Mouse (Mus musculus) Patski (cell line): ENCODE measurements at regions not wholly inside any gene's neighbourhood (a gene's known extent, or its start where the extent isn't known, plus 50 kb on each side); places are given as distances from the start of the nearest gene placed in this dataset.

Source experiments
- ATAC-seq: fragments of 100-300 bp; one replicate; pipeline ENCODE4 v1.8.0; 2021
- CTCF ChIA-PET: fragments of 350-600 bp; sonication (Branson Sonifier 250); formaldehyde crosslinking; loops from one replicate; lab custom pipeline; 2022; ENCODE audit warnings: inconsistent platforms; lab: Charles Lee
- POLR2A ChIA-PET: fragments of 350-600 bp; sonication (Branson Sonifier 250); formaldehyde crosslinking; loops from one replicate; lab custom pipeline; 2022; ENCODE audit warnings: antibody characterized with exemption, inconsistent platforms; lab: Charles Lee
- DNase-seq: peaks from one replicate; pipeline ENCODE4 v3.0.0-alpha.2; 2011; ENCODE audit warnings: low read depth, low spot score
- H3K27me3 ChIP-seq: fragments of 371-371 bp; one replicate; pipeline ENCODE4 v1.5.1; 2021
- CTCF ChIP-seq: fragments of 100-300 bp; IDR thresholded peaks from one replicate; pipeline ENCODE4 v1.5.1; 2021
- in situ Hi-C: fragments of 300-500 bp; cut with MboI; formaldehyde crosslinking; loops from 3 replicates; pipeline ENCODE4 v1.11.1; 2018; ENCODE audit warnings: low pct_unique_long_range_greater_than_20kb, mixed read lengths

GRCm38 (mm10) chr1:35579392-35579791 lies 488.8 kb upstream of the Hs6st1 start:
- TF ChIP-seq CTCF: no peak
- ChIA-PET CTCF (interaction anchor here (1.8 kb wide), 1 partner anchor 10 kb away, joined by 4 read pairs; no protein-coding TSS in a partner anchor), POLR2A (no interaction called here)
- no peak for DNase-seq
- in situ Hi-C loops: no loop called here
- no peaks in the 10 kb centered on the region for H3K27me3 ChIP-seq
- no peak for ATAC-seq

DNA sequence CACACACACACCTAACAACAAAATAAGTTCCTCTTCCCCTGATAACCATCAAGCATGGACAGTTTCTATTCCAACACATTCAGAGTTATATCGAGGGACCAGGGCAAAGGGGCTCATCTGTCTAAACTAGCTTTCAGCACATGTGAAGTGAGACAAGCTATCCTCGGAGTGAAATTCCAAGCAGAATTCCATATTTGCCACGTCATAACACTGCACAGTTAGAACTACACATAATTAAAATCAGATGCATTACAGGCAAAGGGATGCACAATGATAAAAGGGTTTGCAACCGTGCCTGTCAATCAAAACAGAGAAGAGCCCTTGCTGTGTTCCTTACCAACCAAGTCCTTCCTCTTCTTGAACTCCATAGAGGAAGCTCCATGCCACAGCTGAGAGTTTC lies 488.2 kb upstream of the Hs6st1 start:
- ChIA-PET CTCF (interaction anchor here (0.9 to 1.8 kb wide), 2 partner anchors 11 to 15 kb away, joined by 3 to 4 read pairs; no protein-coding TSS in a partner anchor), POLR2A (no interaction called here)
- ATAC-seq: no peak
- in situ Hi-C loops: no loop called here
- no peak for DNase-seq
- H3K27me3 ChIP-seq: no peaks in the 10 kb centered on the region
- TF ChIP-seq CTCF: no peak

- no peaks in the 10 kb centered on the region for H3K27me3 ChIP-seq
- ChIA-PET CTCF (interaction anchor here (0.9 kb wide), 1 partner anchor 14 kb away, joined by 3 read pairs; no protein-coding TSS in a partner anchor), POLR2A (no interaction called here)
- no peak for TF ChIP-seq CTCF
- DNase-seq (no peak), ATAC-seq (no peak)
- in situ Hi-C loops: no loop called here
Measured at GRCm38 (mm10) chr1:35580474-35580873, 487.7 kb upstream of the Hs6st1 start.

DNA sequence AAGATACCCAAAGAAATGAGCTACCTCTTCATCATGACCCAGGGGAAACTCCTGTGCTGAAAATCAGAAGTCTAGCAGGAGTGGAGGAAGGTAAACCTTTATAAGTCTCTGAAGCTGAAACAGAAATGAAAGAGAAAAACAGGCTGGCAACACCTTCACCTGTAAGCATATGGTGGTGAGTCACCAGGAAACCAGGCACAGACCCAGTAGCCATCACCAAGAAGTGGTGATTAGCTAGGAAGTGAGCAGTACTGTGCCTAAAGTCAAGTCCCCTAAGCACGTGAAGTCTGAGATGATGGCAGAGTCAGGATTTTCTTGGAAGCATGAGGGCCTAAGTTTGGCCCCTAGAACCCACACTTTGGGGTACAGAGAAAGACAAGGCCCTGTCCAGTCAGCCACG lies 480.3 kb upstream of the Hs6st1 start:
- CTCF ChIA-PET: no interaction called here
- DNase-seq (no peak), ATAC-seq (no peak)
- H3K27me3 ChIP-seq: no peaks in the 10 kb centered on the region
- no peak for TF ChIP-seq CTCF
- POLR2A ChIA-PET: interaction anchor here (1.0 kb wide), 1 partner anchor 29 kb away, joined by 5 read pairs; no protein-coding TSS in a partner anchor
- in situ Hi-C loops: no loop called here

DNA sequence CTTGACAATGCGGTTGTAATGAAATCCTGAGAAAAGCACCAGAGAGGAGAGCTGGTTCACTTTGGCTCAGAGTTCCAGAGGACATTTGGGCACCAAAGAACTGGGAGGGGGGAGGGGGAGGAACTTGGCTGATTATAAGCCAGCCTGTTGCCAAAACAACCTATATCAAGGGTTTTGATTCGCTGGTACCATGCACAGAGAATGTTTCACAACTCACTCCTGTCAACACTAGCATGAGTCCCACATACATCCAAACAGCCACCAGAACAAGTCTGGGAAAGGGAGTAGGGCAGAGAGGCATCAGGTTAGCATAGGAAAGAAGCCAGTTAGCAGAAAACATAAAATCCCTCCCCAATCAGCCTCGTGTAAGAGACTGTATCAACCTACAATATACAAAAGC lies 479.3 kb upstream of the Hs6st1 start:
- ATAC-seq (no peak), DNase-seq (no peak)
- ChIA-PET CTCF (no interaction called here), POLR2A (no interaction called here)
- TF ChIP-seq CTCF: no peak
- in situ Hi-C loops: no loop called here
- H3K27me3 ChIP-seq: no peaks in the 10 kb centered on the region

- no peak for DNase-seq
- in situ Hi-C loops: no loop called here
- ATAC-seq: no peak
- POLR2A ChIA-PET: no interaction called here
- H3K27me3 ChIP-seq: no peaks in the 10 kb centered on the region
- CTCF ChIA-PET: no interaction called here
- TF ChIP-seq CTCF: no peak
Measured at GRCm38 (mm10) chr1:35600847-35601246, 467.4 kb upstream of the Hs6st1 start.

GRCm38 (mm10) chr1:35615131-35615530 lies 453.1 kb upstream of the Hs6st1 start:
- ATAC-seq (no peak), DNase-seq (no peak)
- in situ Hi-C loops: no loop called here
- ChIA-PET POLR2A (no interaction called here), CTCF (no interaction called here)
- no peak for TF ChIP-seq CTCF
- no peaks in the 10 kb centered on the region for H3K27me3 ChIP-seq

DNA sequence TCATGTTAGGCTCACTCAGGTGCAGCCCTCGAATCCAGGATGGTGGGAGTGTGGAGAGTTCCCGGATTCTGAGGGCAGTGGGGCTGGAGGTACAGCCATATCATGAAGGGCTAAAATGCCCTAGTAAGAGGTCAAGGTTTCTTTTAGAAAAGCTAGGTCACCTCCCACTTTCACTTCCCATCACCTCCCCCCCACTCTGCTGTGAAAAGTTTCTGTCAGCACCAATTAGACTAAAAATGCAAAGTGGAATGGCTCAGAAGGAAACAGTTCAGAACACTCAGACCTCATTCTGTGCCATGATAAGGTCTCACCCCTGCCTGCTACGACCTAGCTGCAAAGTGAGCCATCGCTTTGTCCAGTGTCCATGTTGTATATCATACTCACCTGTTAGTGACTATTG lies 448.7 kb upstream of the Hs6st1 start:
- POLR2A ChIA-PET: no interaction called here
- TF ChIP-seq CTCF: no peak
- in situ Hi-C loops: no loop called here
- DNase-seq (no peak), ATAC-seq (no peak)
- H3K27me3 ChIP-seq: no peaks in the 10 kb centered on the region
- CTCF ChIA-PET: interaction anchor here (1.0 to 1.5 kb wide), 3 partner anchors 12 to 28 kb away, joined by 3 to 4 read pairs (median 3); no protein-coding TSS in a partner anchor

- ChIA-PET POLR2A (no interaction called here), CTCF (interaction anchor here (0.9 kb wide), 1 partner anchor 348 kb away, joined by 3 read pairs; no protein-coding TSS in a partner anchor)
- TF ChIP-seq CTCF: no peak
- DNase-seq (no peak), ATAC-seq (no peak)
- H3K27me3 ChIP-seq: no peaks in the 10 kb centered on the region
- in situ Hi-C loops: no loop called here
Measured at GRCm38 (mm10) chr1:35642595-35642994, 425.6 kb upstream of the Hs6st1 start.

DNA sequence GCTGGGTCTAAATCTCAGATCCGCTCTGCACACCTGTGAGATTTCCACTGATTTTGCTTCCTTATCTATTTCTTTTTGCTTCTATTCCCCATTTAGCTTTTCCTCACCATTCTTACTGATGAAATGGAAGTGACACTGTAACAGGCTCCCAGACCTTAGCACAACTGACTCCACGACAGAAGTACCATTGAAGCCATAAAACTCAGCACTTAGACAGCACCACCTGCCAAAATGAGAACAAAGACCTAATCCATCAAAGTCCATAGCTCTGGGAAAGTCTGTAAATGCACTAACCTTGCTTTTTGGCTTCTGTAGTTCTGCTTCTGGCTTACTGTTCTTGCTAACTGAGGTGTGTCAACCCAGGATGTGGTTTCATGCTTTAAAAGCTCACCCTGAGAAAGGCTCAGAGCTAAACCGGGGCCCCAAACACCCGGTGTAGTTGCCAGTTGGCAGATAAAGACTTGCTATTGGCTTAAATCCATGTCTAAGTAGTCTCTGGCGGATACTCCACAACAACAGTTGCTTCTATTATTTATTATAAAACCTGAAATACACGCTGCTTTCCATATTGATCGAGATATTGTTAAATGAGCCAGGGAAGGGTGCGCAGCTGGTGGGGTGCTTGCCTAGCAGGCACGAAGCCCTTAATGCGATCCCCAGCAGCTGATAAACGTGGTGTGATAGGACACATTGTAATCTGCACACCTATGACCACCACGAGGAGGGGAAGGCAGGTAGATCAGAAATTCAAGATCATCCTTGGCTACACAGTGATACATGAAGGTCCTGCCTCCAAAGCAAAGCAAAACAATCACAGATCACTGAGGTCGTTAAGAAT lies 414.9 kb upstream of the Hs6st1 start:
- in situ Hi-C loops: loop anchor here (5.0 to 10.0 kb wide), 3 partner anchors 91 to 481 kb away; partner anchors contain the start of gene Hs6st1
- DNase-seq (peak; percentile 85), ATAC-seq (peak; percentile 88)
- POLR2A ChIA-PET: no interaction called here
- CTCF ChIA-PET: interaction anchor here (1.0 to 1.6 kb wide), 3 partner anchors 46 to 488 kb away, joined by 3 read pairs; no protein-coding TSS in a partner anchor
- TF ChIP-seq CTCF: no peak
- no peaks in the 10 kb centered on the region for H3K27me3 ChIP-seq

DNA sequence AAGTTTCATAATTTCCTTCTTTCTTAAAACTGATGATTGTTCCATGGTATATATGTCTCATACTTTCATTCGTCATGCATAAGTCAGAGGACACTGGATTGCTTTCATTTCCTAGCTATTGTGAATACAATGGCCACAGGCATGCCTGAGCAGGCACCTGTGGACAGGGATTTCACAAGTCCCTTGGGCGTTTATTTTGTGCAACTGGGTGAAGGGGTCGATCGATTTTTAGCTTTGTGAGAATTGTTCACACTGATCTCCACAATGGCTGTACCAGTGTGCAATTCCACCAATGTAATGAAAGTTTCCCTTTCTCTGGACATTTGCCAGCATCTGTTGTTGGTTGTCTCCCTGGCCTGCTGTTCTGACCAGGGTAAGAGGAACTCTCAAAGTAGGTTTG lies 405.2 kb upstream of the Hs6st1 start:
- DNase-seq (no peak), ATAC-seq (no peak)
- in situ Hi-C loops: no loop called here
- ChIA-PET CTCF (no interaction called here), POLR2A (no interaction called here)
- no peak for TF ChIP-seq CTCF
- H3K27me3 ChIP-seq: no peaks in the 10 kb centered on the region
